Mouse (Mus musculus) lung, adult 2 months (tissue): ENCODE results near the gene Exoc3l2.

Experiments used
- CTCF ChIP-seq: fragments of 200-500 bp; IDR thresholded peaks from 2 replicates; pipeline ENCODE4 v1.5.1; 2011; ENCODE audit warnings: mild to moderate bottlenecking, low read length, control low read depth; ENCODE audit not compliant: insufficient read depth
- POLR2A ChIP-seq: fragments of 200-500 bp; IDR thresholded peaks from 2 replicates; pipeline ENCODE4 v1.6.1; 2011; ENCODE audit warnings: low read depth, mild to moderate bottlenecking, control low read depth, low read length, borderline replicate concordance; ENCODE audit errors: extremely low read depth

- no peak for TF ChIP-seq CTCF
- TF ChIP-seq POLR2A: no peak
Observed at GRCm38 (mm10) chr7:19500420-19501363, 37.6 kb downstream of the Exoc3l2 start.
